Mouse (Mus musculus): ENCODE data around the gene AC131692.1. TPM values are rescaled to one million over a fixed set of nuclear protein-coding genes. Genes with fewer than 3 reads are reported as not detected.

The AC131692.1 gene
- total RNA-seq, 2 experiments from 2014 or later, result 1.2 to 2.0 TPM

Other genes with a start within 250 kb of the AC131692.1 start
- gene Frmd8, start 219.1 kb upstream of the AC131692.1 start, total RNA-seq (2023), result 10 to 100 TPM; 59.9 to 62.7 TPM
- gene Slc25a45, start 216.6 kb upstream of the AC131692.1 start, total RNA-seq (2023), result 10 to 100 TPM; 48.2 to 55.2 TPM
- 1 to 10 TPM; 2.4 to 3.3 TPM for gene Tigd3, start 200.3 kb upstream of the AC131692.1 start, total RNA-seq (2023)
- gene Dpf2, start 181.4 kb upstream of the AC131692.1 start, total RNA-seq (2023), result 100 to 1,000 TPM; 106 to 111 TPM
- gene Cdc42ep2, start 169.6 kb upstream of the AC131692.1 start, total RNA-seq (2023), result 1 to 10 TPM; 3.2 to 4.7 TPM
- gene Pola2, start 130.2 kb upstream of the AC131692.1 start, total RNA-seq (2023), result 10 to 100 TPM; 38.1 to 39.3 TPM
- 1 to 10 TPM; 1.9 to 2.3 TPM for gene Slc22a20, start 108.3 kb upstream of the AC131692.1 start, total RNA-seq (2023)
- 100 to 1,000 TPM; 242 to 264 TPM for gene Capn1, start 78.5 kb upstream of the AC131692.1 start, total RNA-seq (2023)
- gene Syvn1, start 47.8 kb upstream of the AC131692.1 start, total RNA-seq (2023), result 10 to 100 TPM; 40.0 to 42.7 TPM
- 10 to 100 TPM; 15.5 to 17.7 TPM for gene Mrpl49, start 36.6 kb upstream of the AC131692.1 start, total RNA-seq (2023)
- 1,000 to 10,000 TPM; 1,500 to 1,520 TPM for gene Fau, start 36.6 kb upstream of the AC131692.1 start, total RNA-seq (2023)
- 10 to 100 TPM; 11.3 to 13.7 TPM for gene Znhit2, start 33.2 kb upstream of the AC131692.1 start, total RNA-seq (2023)
- 10 to 100 TPM in 1 of 2 experiments, 1 to 10 TPM in 1; 9.7 to 10.8 TPM for gene Tm7sf2, start 26.0 kb upstream of the AC131692.1 start, total RNA-seq (2023)
- gene Vps51, start 17.2 kb upstream of the AC131692.1 start, total RNA-seq (2023), result 10 to 100 TPM; 71.2 to 76.9 TPM
- not detected for gene Tmem262, start 14.4 kb upstream of the AC131692.1 start, total RNA-seq (2023)
- gene Gm28374, start 12.2 kb upstream of the AC131692.1 start, total RNA-seq (2023), result not detected
- 10 to 100 TPM; 23.8 to 26.0 TPM for gene Zfpl1, start 9.5 kb upstream of the AC131692.1 start, total RNA-seq (2023)
- 10 to 100 TPM; 31.2 to 31.6 TPM for gene Cdca5, start 9.4 kb upstream of the AC131692.1 start, total RNA-seq (2023)
- 1 to 10 TPM in 1 of 2 experiments, under 1 TPM in 1; 0.46 to 1.7 TPM for gene Naaladl1, start 11.4 kb downstream of the AC131692.1 start, total RNA-seq (2023)
- 1 to 10 TPM; 6.6 to 7.2 TPM for gene Sac3d1, start 24.2 kb downstream of the AC131692.1 start, total RNA-seq (2023)
- gene Snx15, start 33.9 kb downstream of the AC131692.1 start, total RNA-seq (2023), result 10 to 100 TPM; 11.3 to 14.2 TPM
- gene Batf2, start 46.6 kb downstream of the AC131692.1 start, total RNA-seq (2023), result 1 to 10 TPM in 1 of 2 experiments, under 1 TPM in 1; 0.94 to 1.3 TPM
- gene Arl2, start 47.1 kb downstream of the AC131692.1 start, total RNA-seq (2023), result 10 to 100 TPM; 12.9 to 17.1 TPM
- not detected for gene Majin, start 90.0 kb downstream of the AC131692.1 start, total RNA-seq (2023)
- not detected for gene Gpha2, start 132.0 kb downstream of the AC131692.1 start, total RNA-seq (2023)
- gene Ppp2r5b, start 141.5 kb downstream of the AC131692.1 start, total RNA-seq (2023), result 10 to 100 TPM; 18.7 to 20.3 TPM
- gene Atg2a, start 147.2 kb downstream of the AC131692.1 start, total RNA-seq (2023), result 100 to 1,000 TPM in 1 of 2 experiments, 10 to 100 TPM in 1; 88.4 to 104 TPM
- 100 to 1,000 TPM; 198 to 207 TPM for gene Ehd1, start 182.3 kb downstream of the AC131692.1 start, total RNA-seq (2023)
- gene Cdc42bpg, start 212.0 kb downstream of the AC131692.1 start, total RNA-seq (2023), result 10 to 100 TPM in 1 of 2 experiments, 1 to 10 TPM in 1; 7.5 to 11.7 TPM
- 10 to 100 TPM; 21.9 to 22.6 TPM for gene Men1, start 240.6 kb downstream of the AC131692.1 start, total RNA-seq (2023)
- 100 to 1,000 TPM; 397 to 423 TPM for gene Map4k2, start 246.7 kb downstream of the AC131692.1 start, total RNA-seq (2023)

Data from neutrophil, adult 83 days (primary cell).